Mouse (Mus musculus): Measurements from ENCODE around the gene Myrf. TPM values are rescaled to one million over a fixed set of nuclear protein-coding genes. Genes with fewer than 3 reads are reported as not detected.
A peak's percentile ranks its signal among the peaks of the same experiment; 100 is the strongest.

The Myrf gene
- total RNA-seq, 2 experiments from 2014 or later, result 0.26 to 0.39 TPM

DNA sequence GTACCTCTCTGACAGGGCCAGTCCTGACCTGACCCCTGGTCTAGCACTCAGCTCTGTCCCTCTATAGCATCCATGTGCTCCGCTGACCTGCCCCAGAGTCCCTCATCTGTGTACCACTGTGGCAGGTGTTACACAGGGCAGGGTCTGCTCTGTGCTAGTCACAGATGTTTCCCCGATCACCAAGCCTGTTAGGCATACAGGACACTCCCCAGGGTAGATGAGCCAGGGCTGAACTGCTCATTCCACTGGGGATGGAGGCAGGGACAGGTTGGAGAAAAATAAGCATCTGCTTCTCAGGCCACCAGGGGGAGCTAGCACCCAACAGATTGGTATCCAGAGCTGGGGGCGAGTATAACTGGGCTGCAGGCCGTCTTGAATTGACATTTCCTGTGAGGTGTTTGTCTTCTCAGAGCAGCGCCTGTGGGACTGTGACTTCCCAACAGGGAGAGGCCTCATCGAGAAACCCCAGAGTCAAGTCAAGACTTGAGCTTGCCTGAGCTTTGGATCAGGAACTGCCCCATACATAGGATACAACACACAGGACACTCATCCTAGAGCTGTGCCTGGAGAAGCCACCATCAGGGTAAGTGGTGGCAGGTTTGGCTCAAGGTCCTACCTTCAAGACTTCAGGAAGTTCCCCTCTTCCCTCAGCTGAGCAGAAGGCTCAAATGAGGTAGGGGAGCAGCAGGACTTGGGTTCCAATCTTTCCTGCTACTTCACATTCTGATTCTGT, 17.9 kb upstream of the Myrf start:
- DNase-seq (ENCODE audit: low spot score in 2 of 2), result peak; percentile 70 to 85

DNA sequence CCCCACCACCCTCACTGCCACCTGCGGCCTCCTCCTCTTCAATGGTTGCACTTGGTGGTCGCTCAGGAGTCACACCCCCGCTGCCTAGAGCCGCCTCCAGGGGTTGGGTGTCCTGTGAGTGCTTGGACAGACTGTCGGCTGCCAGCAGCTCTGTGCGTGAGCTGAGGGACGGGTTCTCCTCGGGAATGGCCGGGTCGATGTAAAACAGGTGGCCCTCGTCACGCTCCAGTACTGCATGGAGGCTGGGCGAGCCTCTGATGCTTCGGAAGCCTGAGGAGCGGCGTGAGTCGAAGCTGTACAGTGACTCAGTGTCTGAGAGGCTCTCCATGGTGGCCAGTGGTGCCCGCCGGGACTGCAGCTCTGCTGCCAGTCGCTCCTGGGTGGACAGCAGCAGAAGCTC, 7.6 kb upstream of the Myrf start:
- DNase-seq (ENCODE audit: low spot score in 2 of 2), result no peak

DNA sequence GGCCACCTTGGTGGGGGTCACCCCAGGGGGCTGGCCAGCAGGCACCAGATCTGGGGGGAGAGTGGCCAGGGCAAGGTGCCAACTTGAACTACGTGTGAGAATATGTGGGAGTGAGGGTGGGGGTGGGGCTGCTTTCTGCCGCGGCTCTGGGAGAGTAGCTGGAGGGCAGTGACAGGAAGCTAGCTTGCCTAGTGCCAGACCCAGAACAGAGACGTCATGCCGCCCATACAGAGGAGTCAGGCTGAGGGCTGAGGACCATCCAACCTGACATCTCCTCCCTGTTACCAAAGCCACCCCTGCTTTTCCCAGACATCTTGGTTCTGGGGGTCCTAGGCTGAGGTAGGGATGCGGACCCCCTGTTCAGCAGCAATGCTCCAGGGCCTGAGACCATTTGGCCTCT, 6.6 kb upstream of the Myrf start:
- no peak for DNase-seq (ENCODE audit: low spot score in 2 of 2)

DNA sequence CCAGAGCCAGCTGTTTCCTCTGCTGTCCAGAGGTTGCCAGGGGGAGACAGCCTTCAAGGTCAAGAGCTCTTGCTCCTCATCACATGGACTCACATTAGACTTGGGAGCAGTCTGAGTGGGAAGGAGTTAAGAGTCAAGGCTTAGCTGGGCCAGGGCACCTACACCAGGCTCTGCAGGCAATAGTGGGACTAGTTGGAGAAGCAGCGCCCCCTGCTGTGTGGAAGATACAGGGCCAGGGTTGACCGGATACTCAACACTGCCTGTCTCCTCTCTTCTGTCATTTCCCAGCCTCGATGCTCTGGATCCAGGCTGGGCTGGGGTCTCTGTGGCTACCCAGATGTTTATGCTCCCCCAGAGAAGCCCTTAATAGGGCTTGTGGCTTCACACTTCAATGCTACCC, 3.6 kb upstream of the Myrf start:
- DNase-seq (ENCODE audit: low spot score in 2 of 2), result peak in 1 of 2 experiments; percentile 52

DNA sequence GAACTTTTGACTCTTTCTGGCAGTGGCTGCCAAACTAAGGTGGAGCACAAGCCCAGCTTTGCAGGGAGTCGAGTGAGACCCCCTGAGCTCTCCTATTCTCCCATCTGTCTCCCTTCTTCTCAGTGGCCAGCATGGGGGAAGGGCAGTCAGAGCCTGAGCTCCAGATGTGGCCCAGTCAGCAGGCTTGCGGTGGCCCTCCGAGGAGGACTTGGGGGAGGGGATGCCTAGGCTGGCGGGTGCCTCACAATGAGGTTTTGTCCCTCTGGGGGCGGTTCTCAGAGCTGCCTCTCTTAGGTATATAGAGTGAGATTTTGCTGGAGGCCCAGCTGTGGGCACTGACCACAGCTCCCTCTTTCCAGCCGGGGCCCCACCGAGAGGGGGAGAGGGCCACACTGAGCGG, 2.4 kb upstream of the Myrf start:
- no peak for DNase-seq (ENCODE audit: low spot score in 2 of 2)

DNA sequence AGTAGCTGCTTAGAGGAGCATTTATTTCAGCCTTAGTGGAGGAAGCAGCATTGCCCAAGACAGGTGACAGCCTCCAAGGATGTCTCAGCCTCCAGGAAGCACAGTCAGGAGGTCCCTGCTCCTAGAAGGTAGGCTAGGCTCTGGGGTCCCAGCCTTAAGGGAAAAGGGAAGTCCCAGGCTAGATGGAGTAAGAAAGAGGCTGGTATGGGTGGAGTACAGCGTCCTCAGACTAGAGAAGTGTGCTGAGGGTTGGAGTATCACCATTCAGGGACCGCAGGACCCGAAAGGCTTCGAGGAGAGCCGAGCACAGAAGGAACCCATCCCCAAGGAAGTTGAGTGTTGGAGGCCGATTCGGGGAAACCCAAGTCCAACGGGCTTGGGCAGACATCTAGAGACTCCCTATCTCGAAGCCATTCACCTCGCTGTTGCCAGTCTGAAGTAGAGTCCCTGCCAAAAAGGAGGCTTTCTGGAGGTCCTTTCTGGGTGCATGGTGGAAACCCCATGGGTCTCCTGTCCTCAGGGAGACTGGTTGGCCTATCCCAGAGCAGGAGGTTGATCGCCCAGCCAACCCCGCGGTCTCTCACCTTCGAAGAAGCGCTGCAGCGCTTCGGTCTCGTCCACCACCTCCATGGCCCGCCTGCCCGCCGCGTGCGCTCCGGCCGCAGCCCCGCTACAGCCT, 434 bp downstream of the Myrf start:
- no peak for DNase-seq (ENCODE audit: low spot score in 2 of 2)

DNA sequence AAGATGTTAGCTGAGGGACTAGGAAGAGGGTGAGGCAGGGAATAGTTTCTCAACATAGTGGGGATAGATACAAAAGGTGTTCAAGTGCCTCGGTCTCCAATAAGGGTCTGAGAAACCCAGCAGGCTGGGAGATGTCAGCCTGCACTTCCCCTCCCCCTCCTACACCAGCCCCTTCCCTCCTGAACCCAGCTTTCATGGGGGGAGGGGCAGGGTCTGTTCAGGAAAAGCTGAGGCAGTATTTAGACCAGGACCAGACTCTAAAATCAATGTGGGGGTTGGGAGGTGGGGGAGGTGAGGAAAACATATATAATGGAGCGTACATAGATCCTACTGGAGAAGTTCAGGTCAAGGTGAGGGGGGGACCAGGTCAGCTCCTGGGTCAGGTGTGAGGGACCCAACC, 1.1 kb downstream of the Myrf start:
- no peak for DNase-seq (ENCODE audit: low spot score in 2 of 2)

DNA sequence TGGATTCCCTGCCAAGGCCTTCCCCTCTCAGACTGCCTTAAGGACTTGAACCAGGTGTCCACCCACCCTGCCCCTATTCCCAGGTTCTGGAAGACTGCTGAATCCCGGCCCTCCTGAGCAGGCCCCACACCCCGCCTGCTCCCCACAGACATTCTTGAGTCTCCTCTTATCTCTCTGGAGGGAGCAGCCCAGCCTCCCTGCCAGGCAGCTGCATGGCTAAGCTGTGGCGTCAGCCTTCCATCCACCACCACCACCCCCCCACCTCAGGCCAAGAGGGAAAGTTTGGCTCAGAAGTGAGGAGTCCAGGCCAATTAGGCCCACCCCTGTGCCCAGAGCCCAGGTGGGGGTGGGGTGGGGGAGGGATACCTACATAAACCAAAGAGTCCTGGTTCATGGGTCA, 2.1 kb downstream of the Myrf start:
- no peak for DNase-seq (ENCODE audit: low spot score in 2 of 2)

DNA sequence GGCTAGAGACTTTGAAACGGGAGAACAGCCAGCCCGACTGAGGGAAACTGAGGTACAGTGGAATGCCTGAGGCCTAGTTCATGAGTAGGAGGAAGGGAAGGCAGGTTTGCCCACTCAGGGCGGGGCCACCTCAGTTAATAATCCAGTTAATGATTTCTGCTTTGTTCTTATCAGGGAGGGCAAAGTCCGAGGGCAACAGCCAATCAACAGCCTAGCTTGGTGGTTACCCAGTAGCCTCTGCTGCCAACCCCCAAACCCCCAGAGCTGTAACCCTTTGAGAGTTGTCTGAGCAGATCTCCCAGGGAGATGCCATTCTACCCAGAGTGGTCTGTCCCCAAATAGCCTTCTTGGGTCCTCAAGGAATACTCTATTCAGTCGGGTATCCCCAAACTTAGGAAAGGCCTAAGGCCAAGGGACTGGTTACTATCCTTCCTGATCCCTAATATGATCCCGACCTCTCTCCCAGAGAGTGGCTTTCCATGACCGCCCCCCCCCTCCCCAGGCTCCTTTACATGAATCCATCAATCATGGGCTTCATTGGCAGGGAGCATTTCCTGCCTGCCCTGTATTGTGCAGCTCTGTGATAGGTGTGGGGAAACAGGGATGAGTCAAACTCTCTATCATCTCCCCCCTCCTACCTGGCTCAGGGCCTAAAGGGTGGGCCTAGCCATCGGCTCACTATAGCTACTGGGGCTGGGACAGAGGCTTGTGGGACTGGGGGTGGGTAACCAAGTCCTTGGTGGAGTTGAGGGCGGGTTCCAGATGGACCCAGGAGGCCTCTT, 4.6 kb downstream of the Myrf start:
- DNase-seq (ENCODE audit: low spot score in 2 of 2), result no peak

DNA sequence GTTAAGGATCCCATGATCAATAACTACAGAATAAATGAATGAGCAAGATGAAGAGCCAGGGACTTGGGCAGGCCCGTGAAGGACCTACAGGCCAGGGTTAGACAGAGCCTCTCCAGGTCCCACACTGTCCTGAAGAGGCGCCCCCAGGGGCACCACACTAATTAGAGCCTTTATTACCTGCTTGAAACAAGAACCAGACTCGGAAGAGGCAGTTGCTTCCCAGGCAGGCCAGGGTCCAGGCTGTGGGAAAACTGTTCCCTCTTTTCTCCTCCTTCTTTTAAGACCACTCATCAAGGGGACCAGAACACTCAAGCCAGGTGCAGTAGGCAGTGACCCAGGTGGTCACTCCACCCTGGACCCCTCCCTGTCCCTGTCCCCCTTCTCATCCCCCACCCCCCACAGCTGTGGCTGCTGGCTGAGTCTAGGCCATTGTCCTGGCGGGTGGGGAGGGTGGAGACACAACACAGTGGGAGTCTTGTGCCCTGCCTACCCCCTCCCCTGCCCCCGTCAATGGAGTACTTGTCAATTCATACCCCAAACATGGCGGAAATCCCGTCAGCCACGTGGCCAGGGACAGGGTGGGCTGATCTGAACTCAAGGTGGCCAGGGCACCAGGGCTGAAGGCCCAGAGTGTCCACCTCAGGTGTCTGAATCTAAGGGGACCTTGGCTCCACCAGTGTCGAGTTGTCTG, 8.1 kb downstream of the Myrf start:
- DNase-seq (ENCODE audit: low spot score in 2 of 2), result no peak

DNA sequence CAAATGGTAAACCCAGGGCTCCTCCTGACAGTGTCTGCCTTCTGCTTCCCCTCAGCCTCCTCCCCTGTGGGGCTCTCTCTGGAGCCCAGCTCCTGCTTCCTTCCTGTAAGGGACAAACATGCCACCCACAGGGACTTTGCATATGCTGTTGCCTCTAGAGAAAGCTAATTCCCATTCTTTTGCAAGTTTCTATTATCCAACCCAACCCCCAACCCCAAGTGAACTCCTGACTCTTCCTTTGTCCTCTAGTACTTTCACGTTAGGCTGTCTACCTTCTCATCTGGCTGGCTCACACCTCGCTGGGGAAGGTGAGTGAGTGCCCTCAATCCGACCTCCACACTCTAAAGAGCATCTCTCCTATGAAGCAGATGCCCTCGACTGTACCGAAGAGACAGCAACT, 8.7 kb downstream of the Myrf start:
- DNase-seq (ENCODE audit: low spot score in 2 of 2), result no peak

DNA sequence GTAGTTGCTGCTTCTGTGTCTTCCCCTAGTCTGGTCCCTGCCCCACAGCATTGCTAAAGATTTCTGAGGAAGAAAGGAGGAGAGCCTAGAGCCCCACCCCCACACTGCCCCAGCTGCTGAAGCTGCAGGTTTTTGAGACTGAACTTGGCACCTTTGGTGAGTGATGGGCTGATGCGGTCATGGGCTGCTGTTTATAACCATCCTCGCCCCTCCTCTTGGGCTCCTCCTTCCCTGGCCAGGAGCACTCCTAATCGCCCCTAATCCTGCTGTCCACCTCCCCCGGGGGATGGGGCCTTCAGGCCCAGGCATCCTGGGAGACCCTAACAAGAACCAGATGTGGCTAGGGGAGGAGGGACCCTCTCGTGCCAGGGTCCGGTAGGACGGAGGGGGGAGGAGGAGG, 9.5 kb downstream of the Myrf start:
- no peak for DNase-seq (ENCODE audit: low spot score in 2 of 2)

DNA sequence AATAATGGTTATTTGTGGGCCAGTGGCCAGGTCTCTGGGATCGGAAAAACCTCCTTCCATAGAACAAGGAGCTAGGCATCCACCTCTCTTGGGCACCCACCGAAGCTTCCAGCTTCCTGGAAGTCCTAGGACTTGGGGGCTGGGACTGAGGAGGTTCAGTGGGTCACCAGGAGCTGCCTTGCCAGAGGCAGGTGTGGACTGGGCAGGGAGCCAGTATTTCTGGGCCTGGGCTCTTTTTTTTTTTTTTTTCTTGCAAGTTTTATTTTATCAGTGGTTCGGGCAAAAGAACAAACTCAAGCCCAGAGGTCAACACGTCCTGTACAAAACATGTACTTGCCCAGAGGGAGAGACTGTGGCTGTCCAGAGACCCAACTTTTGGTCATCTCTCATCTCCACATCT, 14.8 kb downstream of the Myrf start:
- DNase-seq (ENCODE audit: low spot score in 2 of 2), result no peak

DNA sequence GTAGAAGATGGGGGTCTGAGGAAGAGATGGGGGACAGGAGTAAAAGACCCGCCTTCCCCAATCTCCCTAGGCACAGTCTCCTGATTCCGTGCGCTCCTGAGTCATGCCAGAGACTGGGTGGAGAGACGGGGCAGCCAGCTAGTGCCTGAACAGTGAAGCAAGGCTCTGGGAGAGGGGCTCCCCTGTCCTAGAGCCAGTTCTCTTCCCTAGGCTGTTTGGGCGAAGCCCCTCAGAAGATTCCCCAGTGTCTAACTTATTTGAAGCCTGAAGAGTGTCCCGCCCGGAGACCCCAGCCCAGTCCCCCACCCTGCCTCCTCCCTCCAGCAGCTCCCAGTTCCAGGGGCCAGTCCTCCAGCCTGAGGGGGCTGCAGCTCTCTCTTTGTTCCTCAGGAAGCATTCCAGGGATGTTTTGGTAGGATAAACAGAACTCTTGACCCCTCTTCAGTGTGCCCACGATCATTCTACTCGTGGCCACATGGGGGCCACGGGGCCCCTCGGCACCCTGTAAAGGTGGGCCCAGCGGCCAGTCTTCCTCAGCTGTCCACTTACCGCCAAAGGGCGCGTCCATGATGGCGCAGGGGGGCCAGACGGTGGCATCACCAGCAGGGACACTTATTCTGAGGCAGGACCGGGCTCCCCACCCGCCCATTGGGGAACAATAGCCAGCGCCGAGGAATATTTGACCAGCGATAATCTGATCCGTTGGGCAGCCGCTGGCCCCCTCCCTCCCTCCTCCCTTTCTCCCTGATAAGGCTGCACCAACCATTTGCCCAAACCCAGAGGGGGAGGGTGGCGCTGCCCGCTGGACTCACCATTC, 15.7 kb downstream of the Myrf start:
- DNase-seq (ENCODE audit: low spot score in 2 of 2), result no peak

DNA sequence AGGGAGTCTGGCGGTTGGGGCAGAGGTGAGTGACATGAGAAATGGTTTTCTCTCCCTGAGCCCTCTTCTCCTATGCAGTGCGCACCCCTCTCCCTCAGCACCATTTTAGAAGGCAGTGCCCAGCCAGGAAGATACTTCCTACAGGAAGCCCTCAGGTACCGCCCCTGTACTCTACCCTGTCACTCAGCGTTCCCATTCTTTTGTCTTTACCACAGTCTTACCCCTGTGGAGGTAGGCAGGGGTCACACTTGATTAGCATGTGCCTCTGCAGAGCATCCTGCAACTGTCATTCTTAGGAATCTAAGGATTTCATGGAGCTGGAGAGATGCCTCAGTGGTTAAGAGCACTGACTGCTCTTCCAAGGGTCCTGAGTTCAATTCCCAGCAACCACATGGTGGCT, 17.0 kb downstream of the Myrf start:
- no peak for DNase-seq (ENCODE audit: low spot score in 2 of 2)

DNA sequence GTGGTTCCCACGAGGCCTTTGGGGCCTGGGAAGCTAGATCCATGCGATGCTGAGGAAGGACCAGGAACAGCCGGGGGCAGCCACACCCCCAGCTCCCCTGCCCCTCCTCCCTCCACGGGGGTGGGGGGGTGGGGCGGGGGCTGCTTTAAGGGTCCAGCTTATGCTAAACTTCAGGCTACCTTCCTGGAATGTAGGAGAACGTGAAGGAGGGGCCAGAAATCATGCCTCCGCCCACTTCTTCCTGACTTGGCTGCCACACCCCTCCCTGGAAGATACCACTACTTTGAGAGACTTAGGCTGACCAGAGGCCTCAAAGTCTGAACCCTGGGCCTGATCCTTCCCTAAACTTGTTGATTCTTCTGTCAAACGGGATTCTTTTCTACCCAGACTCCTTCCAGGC, 17.9 kb downstream of the Myrf start:
- no peak for DNase-seq (ENCODE audit: low spot score in 2 of 2)

DNA sequence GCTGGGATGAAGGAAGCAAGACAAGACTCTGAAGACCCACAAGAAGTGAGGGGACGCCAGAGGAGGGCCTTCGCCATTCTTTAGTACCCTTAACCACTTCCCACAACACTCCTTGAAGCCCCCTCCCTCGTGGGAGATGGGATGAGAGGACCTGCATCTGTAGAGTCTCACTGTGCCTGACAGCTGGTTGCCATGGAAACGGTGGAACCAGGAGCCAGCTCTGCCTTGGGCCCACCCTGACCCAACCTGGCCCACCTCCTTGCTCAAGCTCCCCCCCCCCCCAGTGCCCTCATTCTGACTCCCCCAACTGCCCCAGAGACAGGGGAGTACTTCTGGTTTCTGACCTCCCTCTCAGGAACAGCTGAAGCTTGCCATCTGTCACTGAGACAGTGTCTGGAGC, 19.0 kb downstream of the Myrf start:
- no peak for DNase-seq (ENCODE audit: low spot score in 2 of 2)

DNA sequence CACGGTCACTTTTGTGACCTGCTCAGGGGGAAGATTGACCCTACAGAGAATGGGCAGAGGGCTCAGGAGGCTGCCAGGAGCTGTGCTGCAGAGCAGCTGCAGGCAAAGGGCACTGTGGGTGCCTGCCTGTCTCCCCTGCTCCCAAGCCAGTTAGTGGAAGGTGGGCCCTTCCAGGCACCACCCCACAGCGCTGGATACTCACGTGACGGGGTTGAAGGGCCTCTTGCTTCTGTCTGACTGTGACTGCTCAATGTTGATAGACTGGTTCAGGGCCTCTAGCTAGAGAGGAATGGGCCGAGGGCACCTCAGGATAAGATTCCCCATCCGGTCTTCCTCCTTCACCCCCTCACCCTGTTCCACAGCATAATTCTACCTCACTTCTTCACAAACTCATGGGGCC, 21.0 kb downstream of the Myrf start:
- no peak for DNase-seq (ENCODE audit: low spot score in 2 of 2)

DNA sequence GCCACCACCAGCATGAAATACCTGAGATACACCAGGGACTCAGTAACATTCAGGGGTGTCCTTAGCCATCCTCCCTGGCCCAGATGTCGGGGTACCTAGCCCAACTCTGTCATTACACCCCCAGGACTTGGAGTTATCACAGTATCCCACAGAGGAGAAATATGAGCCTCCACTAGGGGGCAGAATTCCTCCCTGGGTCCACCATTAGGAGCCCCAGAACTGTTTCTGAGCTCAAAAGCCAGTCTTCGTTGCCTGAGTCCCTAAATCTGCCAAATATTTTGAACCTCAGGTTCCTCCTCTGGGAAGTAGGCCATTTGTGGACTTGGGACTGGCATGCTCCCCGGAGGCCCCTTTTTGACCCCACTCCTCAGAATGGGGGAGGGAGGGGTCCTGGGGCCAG, 21.4 kb downstream of the Myrf start:
- peak in 1 of 2 experiments; percentile 40 for DNase-seq (ENCODE audit: low spot score in 2 of 2)

DNA sequence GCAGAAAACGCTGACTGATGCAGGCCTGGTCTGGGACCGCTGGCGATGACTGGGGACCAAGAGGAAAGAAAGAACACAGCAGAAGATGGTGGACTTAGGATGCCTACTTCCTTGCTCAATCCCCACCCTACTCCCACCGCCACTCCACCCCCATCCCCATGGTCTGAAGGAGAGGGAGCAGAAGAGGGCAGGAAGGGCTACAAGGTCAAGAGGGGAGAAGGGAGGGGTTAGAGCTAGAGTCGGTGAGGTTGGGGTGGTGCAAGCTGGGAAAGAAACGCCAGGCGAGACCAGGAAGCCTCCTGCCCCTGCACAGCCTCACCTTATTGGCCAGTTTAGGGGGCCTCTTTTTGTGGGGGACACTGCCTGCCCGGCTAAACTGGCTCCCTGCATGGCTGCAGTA, 24.4 kb downstream of the Myrf start:
- DNase-seq (ENCODE audit: low spot score in 2 of 2), result no peak
